Mouse (Mus musculus): ENCODE data around the gene Zfp526. TPM values are rescaled to one million over a fixed set of nuclear protein-coding genes. Genes with fewer than 3 reads are reported as not detected.

Zfp526 gene
- total RNA-seq, 4 experiments from 2014 or later: 11.2 to 12.5 (median 11.7) TPM

DNA sequence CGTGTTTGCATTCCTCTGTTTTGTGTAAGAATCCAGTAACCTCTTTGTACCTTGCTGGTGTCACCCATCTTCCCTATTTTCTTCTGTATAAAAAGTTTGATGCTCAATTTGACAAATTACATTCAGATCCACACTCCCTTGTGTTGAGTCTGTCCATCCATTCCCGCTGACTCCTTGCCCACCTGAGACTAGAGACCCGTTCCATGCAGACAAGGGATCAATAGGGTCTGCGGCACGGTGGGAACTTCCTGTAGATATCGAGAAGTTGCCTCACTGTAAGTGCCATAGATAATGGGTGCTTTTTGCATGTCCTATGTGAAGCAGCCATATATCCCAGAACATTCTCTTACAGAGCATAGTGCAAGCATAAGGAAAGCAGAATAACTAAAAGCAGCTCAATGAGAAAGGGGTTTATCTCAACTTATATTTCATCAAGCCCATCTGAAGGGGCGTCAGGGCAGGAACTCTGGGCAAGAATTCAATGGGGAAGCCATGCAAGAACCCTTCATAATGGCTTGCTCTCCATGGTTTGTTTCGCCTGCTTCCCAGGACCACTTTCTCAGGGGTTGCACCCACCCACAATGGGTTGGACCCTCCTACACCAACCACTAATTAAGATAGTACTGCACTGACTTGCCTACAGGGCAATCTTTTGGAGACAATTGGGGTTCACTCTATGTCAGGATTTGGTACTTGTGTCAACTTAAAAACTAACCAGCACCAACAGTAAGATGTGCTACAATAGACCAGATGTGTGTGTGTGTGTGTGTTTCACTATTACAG, 45.1 kb downstream of the Zfp526 start:
- DNase-seq (ENCODE audit: low spot score in 2 of 2): peak in 1 of 2 experiments; percentile 14

DNA sequence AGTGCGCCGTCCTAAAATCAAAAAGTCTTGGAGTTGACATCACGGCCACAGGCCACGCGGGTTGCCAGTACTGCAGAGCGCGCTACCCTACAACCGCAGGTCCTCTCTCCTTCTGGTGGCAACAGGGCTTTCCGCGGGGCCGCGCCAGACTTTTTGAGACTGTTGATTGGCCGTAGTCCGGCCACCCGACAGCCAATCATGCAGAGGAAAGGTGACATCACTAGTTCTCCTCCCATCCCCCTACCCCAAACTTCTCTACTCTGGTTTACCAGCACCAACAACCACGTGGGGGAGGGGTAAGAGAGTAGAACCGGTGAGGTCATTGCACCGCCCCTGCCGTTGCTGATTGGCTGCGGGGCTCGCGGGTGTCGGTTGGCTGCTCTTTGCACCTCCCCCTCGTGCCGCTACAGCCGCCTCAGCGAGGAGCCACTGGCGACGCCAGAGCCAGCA, 46.1 kb downstream of the Zfp526 start, which contains the start of gene Cic:
TSS of gene Cic (plus strand) at position 404 of the 450 bp plus-strand sequence.
- peak; percentile 99 for DNase-seq (ENCODE audit: low spot score in 2 of 2)

GRCm38 (mm10) chr7:25267751-25268463, 46.7 kb downstream of the Zfp526 start:
- DNase-seq (ENCODE audit: low spot score in 2 of 2): peak; percentile 100

DNA sequence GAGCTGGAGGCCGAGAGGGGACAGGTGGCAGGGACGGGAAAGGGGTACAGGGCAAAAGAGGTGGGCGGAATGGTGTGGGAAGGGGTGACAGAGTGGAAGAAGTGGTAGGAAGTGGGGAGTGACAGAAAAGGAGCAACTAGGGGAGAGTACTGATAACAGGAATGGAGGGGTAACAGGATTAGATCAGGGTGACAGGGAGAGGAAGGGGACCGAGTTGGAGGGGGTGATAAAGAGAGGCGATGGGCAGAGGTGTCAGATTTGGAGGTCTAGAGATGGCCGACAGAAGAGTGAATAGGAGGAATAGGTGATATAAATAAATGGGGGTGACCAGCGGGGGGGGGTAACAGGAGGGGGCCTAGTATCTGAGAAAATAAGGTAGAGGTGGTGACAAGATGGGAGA, 47.4 kb downstream of the Zfp526 start:
- DNase-seq (ENCODE audit: low spot score in 2 of 2): no peak

- peak in 1 of 2 experiments; percentile 11 for DNase-seq (ENCODE audit: low spot score in 2 of 2)
Measured at GRCm38 (mm10) chr7:25269029-25269428, 47.8 kb downstream of the Zfp526 start.

DNA sequence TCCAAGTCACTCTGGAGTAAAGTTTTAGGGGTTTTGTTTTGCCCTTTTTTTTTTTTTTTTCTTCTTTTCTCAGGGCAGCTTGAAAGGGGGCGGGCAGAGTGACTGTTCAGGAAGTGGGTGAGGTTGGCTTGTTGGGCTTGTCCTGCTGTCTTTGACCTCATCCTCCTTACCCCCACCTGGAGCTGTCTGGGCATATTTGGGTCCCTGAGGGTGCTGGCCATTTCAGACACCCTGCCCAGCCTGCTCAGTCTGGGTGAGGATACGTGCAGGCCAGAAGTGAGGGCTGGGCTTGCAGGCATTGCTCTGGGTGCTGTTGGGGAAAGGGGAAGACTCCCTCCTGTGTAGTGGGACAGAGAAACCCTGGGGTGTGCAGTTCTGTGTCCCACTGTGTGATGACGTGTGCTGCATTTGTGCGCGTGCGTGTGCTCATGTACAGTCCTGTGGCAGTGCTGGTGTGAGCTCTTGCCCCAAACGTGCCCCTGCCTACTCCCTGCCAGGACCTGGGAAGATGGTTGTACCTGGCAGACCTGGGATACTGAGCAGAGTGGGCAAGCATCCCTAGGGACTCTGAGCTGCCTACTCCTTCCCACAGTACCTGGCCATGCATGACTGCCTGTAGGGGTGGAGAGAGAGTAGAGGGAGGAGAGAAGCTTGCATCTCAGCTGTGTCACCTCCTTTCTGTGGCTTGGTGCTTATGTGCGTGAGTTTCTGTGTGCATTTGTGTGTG, 48.5 kb downstream of the Zfp526 start:
- DNase-seq (ENCODE audit: low spot score in 2 of 2): no peak

GRCm38 (mm10) chr7:25270652-25271633, 49.7 kb downstream of the Zfp526 start:
- DNase-seq (ENCODE audit: low spot score in 2 of 2): no peak

DNA sequence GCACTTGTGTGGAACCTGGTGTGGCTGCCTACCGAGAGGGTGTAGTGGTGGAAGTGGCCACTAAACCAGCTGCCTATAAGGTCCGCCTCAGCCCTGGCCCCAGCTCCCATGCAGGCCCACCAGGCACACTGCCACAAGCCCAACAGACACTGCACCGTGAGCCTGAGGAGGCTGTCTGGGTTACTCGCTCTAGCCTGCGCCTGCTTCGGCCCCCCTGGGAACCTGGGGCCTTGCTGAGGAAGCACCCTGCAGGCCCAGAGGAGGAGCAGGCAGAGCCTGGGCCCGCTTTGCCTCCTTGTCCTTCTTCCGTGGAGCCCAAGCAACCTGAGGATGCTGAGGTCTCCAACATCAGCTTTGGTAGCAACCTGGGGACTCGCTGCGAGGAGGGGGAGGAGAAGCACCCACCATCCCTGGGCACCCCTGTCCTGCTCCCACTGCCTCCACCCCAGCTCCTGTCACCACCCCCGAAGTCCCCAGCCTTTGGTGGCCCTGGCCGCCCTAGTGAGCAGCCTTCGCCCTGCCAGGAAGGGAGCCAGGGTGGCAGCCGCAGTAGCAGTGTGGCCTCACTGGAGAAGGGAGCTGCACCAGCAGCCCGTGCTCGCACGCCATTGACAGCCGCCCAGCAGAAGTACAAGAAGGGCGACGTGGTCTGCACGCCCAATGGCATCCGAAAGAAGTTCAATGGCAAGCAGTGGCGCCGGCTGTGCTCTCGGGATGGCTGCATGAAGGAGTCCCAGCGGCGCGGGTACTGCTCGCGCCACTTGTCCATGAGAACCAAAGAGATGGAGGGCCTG, 50.6 kb downstream of the Zfp526 start:
- DNase-seq (ENCODE audit: low spot score in 2 of 2): no peak

DNA sequence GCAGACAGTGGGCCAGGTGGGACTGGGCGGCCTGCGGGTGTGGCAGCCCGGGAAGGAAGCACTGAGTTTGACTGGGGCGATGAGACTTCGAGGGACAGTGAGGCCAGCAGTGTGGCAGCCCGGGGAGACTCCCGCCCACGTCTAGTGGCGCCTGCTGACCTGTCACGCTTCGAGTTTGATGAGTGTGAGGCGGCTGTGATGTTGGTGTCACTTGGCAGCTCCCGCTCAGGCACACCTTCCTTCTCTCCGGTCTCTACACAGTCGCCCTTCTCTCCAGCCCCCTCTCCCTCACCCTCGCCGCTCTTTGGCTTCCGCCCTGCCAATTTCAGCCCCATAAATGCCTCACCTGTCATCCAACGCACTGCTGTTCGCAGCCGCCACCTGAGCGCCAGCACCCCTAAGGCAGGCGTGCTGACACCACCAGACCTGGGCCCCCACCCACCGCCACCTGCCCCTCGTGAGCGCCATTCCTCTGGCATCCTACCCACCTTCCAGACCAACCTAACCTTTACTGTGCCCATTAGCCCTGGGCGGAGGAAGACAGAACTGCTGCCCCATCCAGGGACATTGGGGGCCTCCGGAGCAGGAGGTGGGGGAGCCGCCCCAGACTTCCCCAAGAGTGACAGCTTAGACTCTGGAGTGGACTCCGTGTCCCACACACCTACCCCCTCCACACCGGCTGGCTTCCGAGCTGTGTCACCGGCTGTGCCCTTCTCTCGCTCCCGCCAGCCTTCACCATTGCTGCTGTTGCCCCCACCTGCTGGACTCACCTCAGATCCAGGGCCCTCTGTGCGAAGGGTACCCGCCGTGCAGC, 51.4 kb downstream of the Zfp526 start:
- DNase-seq (ENCODE audit: low spot score in 2 of 2): no peak

DNA sequence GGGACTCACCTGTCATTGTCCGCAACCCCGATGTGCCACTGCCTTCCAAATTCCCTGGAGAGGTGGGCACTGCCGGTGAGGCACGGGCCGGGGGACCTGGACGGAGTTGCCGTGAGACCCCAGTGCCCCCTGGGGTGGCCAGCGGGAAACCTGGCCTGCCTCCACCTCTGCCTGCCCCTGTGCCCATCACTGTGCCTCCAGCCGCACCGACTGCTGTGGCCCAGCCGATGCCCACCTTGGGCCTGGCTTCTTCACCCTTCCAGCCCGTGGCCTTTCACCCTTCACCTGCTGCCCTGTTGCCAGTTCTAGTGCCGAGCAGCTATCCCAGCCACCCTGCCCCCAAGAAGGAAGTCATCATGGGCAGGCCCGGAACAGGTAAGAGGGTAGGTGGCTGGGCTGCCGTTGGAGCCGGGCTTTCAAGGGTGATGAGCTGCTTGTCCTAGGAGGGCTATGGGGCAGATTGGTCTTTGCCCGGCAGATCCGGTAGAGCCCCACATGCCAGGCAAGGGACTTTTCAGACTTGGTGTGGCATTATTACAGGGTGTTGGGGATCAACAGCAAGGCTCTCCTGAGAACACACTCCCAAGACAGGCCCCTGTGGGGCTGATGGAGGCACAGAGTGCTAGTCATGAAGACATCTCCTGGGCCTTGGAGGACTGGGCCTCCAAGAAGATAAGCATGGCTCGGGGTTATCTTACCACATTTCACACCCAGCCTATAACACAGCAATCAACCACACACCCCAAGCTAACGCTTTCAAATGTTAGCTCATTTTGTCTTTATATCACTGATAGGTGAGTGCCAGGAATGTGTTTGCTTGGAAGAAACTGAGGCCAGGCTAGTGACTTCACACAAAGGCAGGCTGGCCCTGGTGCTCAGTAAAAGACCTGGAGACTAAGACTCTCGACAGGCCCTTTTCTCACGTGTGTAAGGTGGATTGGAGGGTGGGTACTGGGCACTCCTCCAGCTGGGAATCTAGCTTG, 52.3 kb downstream of the Zfp526 start:
- DNase-seq (ENCODE audit: low spot score in 2 of 2): no peak

DNA sequence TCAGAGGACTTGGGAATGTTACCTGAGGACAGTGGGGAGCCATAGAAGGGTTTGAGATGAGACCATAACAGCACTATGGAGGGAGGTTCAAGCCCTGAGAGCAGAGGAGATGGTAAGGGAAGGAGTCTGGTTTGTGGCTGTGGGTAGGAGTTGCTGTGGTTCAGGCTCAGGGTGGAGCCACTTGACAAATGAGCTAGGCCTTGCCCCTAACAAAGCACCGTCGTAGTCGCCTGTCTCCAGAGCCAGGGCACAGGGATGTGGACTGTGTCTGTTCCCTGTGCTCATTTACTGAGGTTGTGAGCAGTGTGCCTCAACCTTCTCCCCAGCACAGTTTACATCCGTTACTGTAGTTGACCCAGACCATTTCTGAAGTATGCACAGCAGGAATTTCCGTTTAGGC, 53.3 kb downstream of the Zfp526 start:
- no peak for DNase-seq (ENCODE audit: low spot score in 2 of 2)

DNA sequence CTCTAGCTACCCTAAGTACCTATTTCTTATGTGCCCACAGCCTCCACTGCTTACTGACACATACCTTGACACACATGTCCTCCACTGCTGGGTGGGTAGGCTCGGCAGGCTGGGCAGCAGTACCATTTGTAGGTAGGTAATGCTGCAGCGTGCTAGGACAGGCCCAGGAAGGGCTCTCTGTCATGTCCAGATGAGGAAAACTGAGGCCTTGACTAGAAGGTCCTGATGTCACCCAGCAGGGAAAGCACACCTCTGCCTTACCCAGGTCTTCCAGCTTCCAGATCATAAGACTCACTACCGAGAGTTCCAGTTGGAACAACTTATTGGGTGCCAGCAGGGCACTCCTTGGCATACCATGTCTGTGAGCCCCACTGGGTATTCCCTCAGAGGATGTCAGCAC, 53.8 kb downstream of the Zfp526 start:
- no peak for DNase-seq (ENCODE audit: low spot score in 2 of 2)

DNA sequence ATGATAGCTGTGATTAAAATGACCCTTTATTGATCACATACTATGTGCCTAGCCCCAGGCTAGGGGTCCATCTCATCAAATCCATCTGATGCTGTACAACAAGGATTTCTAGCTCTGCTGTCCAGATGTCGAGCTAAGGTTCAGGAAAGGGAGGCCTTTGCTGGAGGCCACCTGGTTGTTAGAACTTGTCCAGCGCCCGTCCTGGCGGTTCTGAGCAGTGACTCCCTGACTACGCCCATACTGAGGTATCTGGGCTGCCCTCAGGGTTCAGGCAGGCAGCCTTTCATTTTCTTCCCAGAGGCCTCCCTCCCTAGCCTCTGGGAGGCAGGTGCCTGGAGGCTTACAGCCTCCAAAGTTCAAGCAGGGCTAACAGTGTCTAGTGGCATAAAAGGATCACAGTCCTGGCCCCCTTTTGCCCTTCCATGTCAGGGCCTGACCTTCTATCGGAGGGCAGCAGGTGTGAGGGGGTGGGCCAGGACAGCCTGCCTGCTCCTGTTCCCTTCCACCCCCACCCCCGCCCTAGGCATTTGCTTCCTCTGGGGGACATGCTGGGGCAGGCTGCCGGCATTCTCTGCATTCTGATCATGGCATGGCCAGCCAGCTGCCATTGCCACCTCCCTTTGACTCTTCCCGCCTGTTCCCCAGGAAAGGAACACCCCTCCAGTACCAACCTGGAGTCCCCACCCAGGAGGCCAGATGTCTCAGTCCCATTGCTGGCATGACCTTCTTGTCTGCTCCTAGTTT, 54.5 kb downstream of the Zfp526 start:
- peak in 1 of 2 experiments; percentile 6 for DNase-seq (ENCODE audit: low spot score in 2 of 2)
